Mouse (Mus musculus) ES-Bruce4 (cell line): ENCODE measurements around the gene Epha2. TPM values are rescaled to one million over a fixed set of nuclear protein-coding genes. Genes with fewer than 3 reads are reported as not detected.

Experiments
- H3K27ac ChIP-seq: 2 replicates; pipeline ENCODE4 v1.5.1; 2012; ENCODE audit warnings: low read length, inconsistent platforms; ENCODE audit not compliant: insufficient read depth
- H3K27me3 ChIP-seq: 2 replicates; pipeline ENCODE4 v1.6.1; 2012; ENCODE audit warnings: mild to moderate bottlenecking, low read length, inconsistent platforms; ENCODE audit not compliant: control insufficient read depth, poor library complexity, insufficient read depth, severe bottlenecking
- H3K36me3 ChIP-seq: 2 replicates; pipeline ENCODE4 v1.6.1; 2012; ENCODE audit warnings: inconsistent platforms, mild to moderate bottlenecking, low read length, moderate library complexity; ENCODE audit not compliant: control insufficient read depth, poor library complexity, insufficient read depth, severe bottlenecking
- H3K4me1 ChIP-seq: one replicate; pipeline ENCODE4 v1.8.1; 2011; ENCODE audit warnings: low read length; ENCODE audit not compliant: control insufficient read depth, insufficient read depth
- H3K4me3 ChIP-seq: 2 replicates; pipeline ENCODE4 v1.5.1; 2011; ENCODE audit warnings: low read depth, mild to moderate bottlenecking, low read length
- H3K9ac ChIP-seq: 2 replicates; pipeline ENCODE4 v1.6.1; 2012; ENCODE audit warnings: low read depth, mild to moderate bottlenecking, inconsistent platforms; ENCODE audit not compliant: poor library complexity, severe bottlenecking
- H3K9me3 ChIP-seq: replicated peaks from 2 replicates; pipeline ENCODE4 v1.6.1; 2012; ENCODE audit warnings: mild to moderate bottlenecking, low read length, inconsistent platforms; ENCODE audit not compliant: control insufficient read depth, poor library complexity, insufficient read depth, severe bottlenecking
- CTCF ChIP-seq: IDR thresholded peaks from one replicate; pipeline ENCODE4 v1.8.1; 2011; ENCODE audit warnings: low read depth, low read length
- EP300 ChIP-seq: IDR thresholded peaks from 2 replicates; pipeline ENCODE4 v1.6.1; 2011; ENCODE audit warnings: low read depth, low read length; ENCODE audit not compliant: insufficient read depth
- POLR2A ChIP-seq: IDR thresholded peaks from one replicate; pipeline ENCODE4 v1.8.1; 2011; ENCODE audit warnings: low read length; ENCODE audit not compliant: insufficient read depth
- polyA plus RNA-seq: library from polyadenylated mRNA; stranded (reverse); fragments of >200 nt; gene quantifications from 2 replicates; pipeline ENCODE4 v1.2.4, GENCODE M21; 2011; ENCODE audit warnings: low read depth; ENCODE audit not compliant: missing spikeins, insufficient read depth, insufficient read length

Gene Epha2
- polyA plus RNA-seq, 1 experiment = 44.7 TPM

GRCm38 (mm10) chr4:141324771-141325191 is 23.7 kb downstream of the Epha2 start:
- Histone ChIP-seq H3K4me1 (peaks cover 10% of the 10 kb centered on the region), H3K36me3 (peaks cover 85% of the 10 kb centered on the region), H3K4me3 (no peak overlapping the region), H3K9ac (no peak overlapping the region), H3K27me3 (no peaks in the 10 kb centered on the region), H3K27ac (no peak overlapping the region), H3K9me3 (no peaks in the 10 kb centered on the region)
- TF ChIP-seq CTCF (no peak), EP300 (no peak), POLR2A (no peak)

GRCm38 (mm10) chr4:141325636-141326035 is 24.6 kb downstream of the Epha2 start:
- Histone ChIP-seq H3K4me3 (no peak overlapping the region), H3K36me3 (peaks cover 80% of the 10 kb centered on the region), H3K4me1 (peaks cover 10% of the 10 kb centered on the region), H3K9ac (no peak overlapping the region), H3K27me3 (no peaks in the 10 kb centered on the region), H3K27ac (no peak overlapping the region), H3K9me3 (no peaks in the 10 kb centered on the region)
- TF ChIP-seq CTCF (no peak), POLR2A (no peak), EP300 (no peak)

GRCm38 (mm10) chr4:141327075-141327474 is 26.0 kb downstream of the Epha2 start:
- no peak for TF ChIP-seq CTCF
- no peak for TF ChIP-seq EP300
- TF ChIP-seq POLR2A = no peak
- H3K4me1 ChIP-seq = peaks cover 4% of the 10 kb centered on the region
- no peaks in the 10 kb centered on the region for H3K9me3 ChIP-seq
- no peak overlapping the region for H3K4me3 ChIP-seq
- no peaks in the 10 kb centered on the region for H3K27me3 ChIP-seq
- no peak overlapping the region for H3K9ac ChIP-seq
- peaks cover 66% of the 10 kb centered on the region for H3K36me3 ChIP-seq
- no peak overlapping the region for H3K27ac ChIP-seq

GRCm38 (mm10) chr4:141328742-141329141 is 27.7 kb downstream of the Epha2 start:
- Histone ChIP-seq H3K27me3 (no peaks in the 10 kb centered on the region), H3K9me3 (no peaks in the 10 kb centered on the region), H3K27ac (no peak overlapping the region), H3K9ac (no peak overlapping the region), H3K36me3 (peaks cover 49% of the 10 kb centered on the region), H3K4me3 (no peak overlapping the region), H3K4me1 (peaks cover 2% of the 10 kb centered on the region)
- no peak for TF ChIP-seq EP300
- TF ChIP-seq POLR2A = no peak
- TF ChIP-seq CTCF = no peak

- Histone ChIP-seq H3K9ac (no peak overlapping the region), H3K27ac (no peak overlapping the region)
These were observed 28.9 kb downstream of the Epha2 start for GRCm38 (mm10) chr4:141329968-141330367.

GRCm38 (mm10) chr4:141331446-141331845 is 30.4 kb downstream of the Epha2 start:
- H3K4me1 ChIP-seq = peaks cover 4% of the 10 kb centered on the region
- H3K27ac ChIP-seq = no peak overlapping the region
- H3K9ac ChIP-seq = no peak overlapping the region
- no peaks in the 10 kb centered on the region for H3K9me3 ChIP-seq
- no peaks in the 10 kb centered on the region for H3K27me3 ChIP-seq
- H3K4me3 ChIP-seq = no peak overlapping the region
- TF ChIP-seq POLR2A (no peak), CTCF (no peak), EP300 (no peak)
- H3K36me3 ChIP-seq = peaks cover 23% of the 10 kb centered on the region

More at GRCm38 (mm10) chr4:141329968-141330367, 28.9 kb downstream of the Epha2 start:
- Histone ChIP-seq H3K4me1 (peaks cover 2% of the 10 kb centered on the region), H3K9me3 (no peaks in the 10 kb centered on the region), H3K4me3 (no peak overlapping the region), H3K27me3 (no peaks in the 10 kb centered on the region), H3K36me3 (peaks cover 37% of the 10 kb centered on the region)
- TF ChIP-seq CTCF (no peak), EP300 (no peak), POLR2A (no peak)
